Mouse (Mus musculus): ENCODE measurements at regions not wholly inside any gene's neighbourhood (a gene's known extent, or its start where the extent isn't known, plus 50 kb on each side); places are given as distances from the start of the nearest gene placed in this dataset.
A peak's percentile ranks its signal among the peaks of the same experiment; 100 is the strongest.

GRCm38 (mm10) chr1:177621854-177622590 is 107.6 kb upstream of the 1700016C15Rik start:
- Histone ChIP-seq H3K4me3 (no peak overlapping the region), H3K9me3 (replicated peaks) (no peaks in the 10 kb centered on the region), H3K4me2 (no peak overlapping the region), H3K27me3 (no peaks in the 10 kb centered on the region), H3K27ac (no peak overlapping the region), H3K9ac (no peak overlapping the region), H3K36me3 (no peaks in the 10 kb centered on the region), H3K4me1 (replicated peaks) (peaks cover 14% of the 10 kb centered on the region)
- 87% methylated on average over 17 of the region's 17 CpGs for WGBS
- ATAC-seq (replicated peaks; ENCODE audit: insufficient number of reproducible peaks, insufficient read depth, low FRiP score, low read depth), result no peak

- no peaks in the 10 kb centered on the region for H3K27me3 ChIP-seq
- no peaks in the 10 kb centered on the region for H3K9me3 ChIP-seq (replicated peaks)
- H3K36me3 ChIP-seq, result no peaks in the 10 kb centered on the region
- peak; percentile 87 for ATAC-seq (replicated peaks; ENCODE audit: insufficient number of reproducible peaks, insufficient read depth, low FRiP score, low read depth)
- no peak overlapping the region for H3K9ac ChIP-seq
- no peak overlapping the region for H3K4me2 ChIP-seq
- peaks cover 14% of the 10 kb centered on the region for H3K4me1 ChIP-seq (replicated peaks)
- peak overlapping the region; percentile 61 for H3K27ac ChIP-seq
- H3K4me3 ChIP-seq, result no peak overlapping the region
- WGBS, result 18% methylated on average over 6 of the region's 6 CpGs
These were observed 106.3 kb upstream of the 1700016C15Rik start for GRCm38 (mm10) chr1:177623304-177623726.

GRCm38 (mm10) chr1:177623735-177624134 is 105.9 kb upstream of the 1700016C15Rik start:
- no peak for ATAC-seq (replicated peaks; ENCODE audit: insufficient number of reproducible peaks, insufficient read depth, low FRiP score, low read depth)
- H3K9me3 ChIP-seq (replicated peaks), result no peaks in the 10 kb centered on the region
- no peak overlapping the region for H3K4me3 ChIP-seq
- WGBS, result 49% methylated on average over 6 of the region's 6 CpGs
- no peak overlapping the region for H3K4me2 ChIP-seq
- H3K36me3 ChIP-seq, result no peaks in the 10 kb centered on the region
- H3K27ac ChIP-seq, result peak overlapping the region; percentile 61
- peaks cover 14% of the 10 kb centered on the region for H3K4me1 ChIP-seq (replicated peaks)
- H3K9ac ChIP-seq, result no peak overlapping the region
- H3K27me3 ChIP-seq, result no peaks in the 10 kb centered on the region

- Histone ChIP-seq H3K27ac (no peak overlapping the region), H3K9ac (no peak overlapping the region), H3K36me3 (no peaks in the 10 kb centered on the region), H3K4me2 (no peak overlapping the region), H3K4me3 (no peak overlapping the region), H3K4me1 (replicated peaks) (peaks cover 14% of the 10 kb centered on the region), H3K27me3 (no peaks in the 10 kb centered on the region), H3K9me3 (replicated peaks) (no peaks in the 10 kb centered on the region)
- no peak for ATAC-seq (replicated peaks; ENCODE audit: insufficient number of reproducible peaks, insufficient read depth, low FRiP score, low read depth)
- WGBS, result 90% methylated on average over 4 of the region's 4 CpGs
These were observed 101.8 kb upstream of the 1700016C15Rik start for GRCm38 (mm10) chr1:177627814-177628213.

- H3K4me1 ChIP-seq (replicated peaks), result no peaks in the 10 kb centered on the region
- 81% methylated on average over 9 of the region's 9 CpGs for WGBS
- H3K9ac ChIP-seq, result no peak overlapping the region
- no peak overlapping the region for H3K4me2 ChIP-seq
- ATAC-seq (replicated peaks; ENCODE audit: insufficient number of reproducible peaks, insufficient read depth, low FRiP score, low read depth), result no peak
- H3K27me3 ChIP-seq, result no peaks in the 10 kb centered on the region; the same call in 1 of the 2 replicates
- no peaks in the 10 kb centered on the region for H3K9me3 ChIP-seq (replicated peaks)
- H3K36me3 ChIP-seq, result no peaks in the 10 kb centered on the region
- no peak overlapping the region for H3K27ac ChIP-seq
- H3K4me3 ChIP-seq, result no peak overlapping the region
These were observed 95.5 kb upstream of the 1700016C15Rik start for GRCm38 (mm10) chr1:177633966-177634602.

- H3K4me2 ChIP-seq, result no peak overlapping the region
- no peak overlapping the region for H3K9ac ChIP-seq
- H3K27me3 ChIP-seq, result no peaks in the 10 kb centered on the region; the same call in 1 of the 2 replicates
- no peak overlapping the region for H3K4me3 ChIP-seq
- 81% methylated on average over 9 of the region's 9 CpGs for WGBS
- 0 out of 2 replicates have a peak overlapping the region, but pooled peaks have one; percentile 15 for H3K27ac ChIP-seq
- no peaks in the 10 kb centered on the region for H3K36me3 ChIP-seq
- no peak for ATAC-seq (replicated peaks; ENCODE audit: insufficient number of reproducible peaks, insufficient read depth, low FRiP score, low read depth)
- no peaks in the 10 kb centered on the region for H3K4me1 ChIP-seq (replicated peaks)
- no peaks in the 10 kb centered on the region for H3K9me3 ChIP-seq (replicated peaks)
These were observed 92.6 kb upstream of the 1700016C15Rik start for GRCm38 (mm10) chr1:177637061-177637460.

GRCm38 (mm10) chr1:177638381-177638780 is 91.2 kb upstream of the 1700016C15Rik start:
- Histone ChIP-seq H3K27me3 (no peaks in the 10 kb centered on the region; the same call in 1 of the 2 replicates), H3K4me3 (no peak overlapping the region), H3K4me2 (no peak overlapping the region), H3K4me1 (replicated peaks) (no peaks in the 10 kb centered on the region), H3K9me3 (replicated peaks) (no peaks in the 10 kb centered on the region), H3K9ac (no peak overlapping the region), H3K27ac (no peak overlapping the region), H3K36me3 (no peaks in the 10 kb centered on the region)
- ATAC-seq (replicated peaks; ENCODE audit: insufficient number of reproducible peaks, insufficient read depth, low FRiP score, low read depth), result no peak
- WGBS, result 87% methylated on average over 10 of the region's 10 CpGs

GRCm38 (mm10) chr1:177639931-177640846 is 89.4 kb upstream of the 1700016C15Rik start:
- Histone ChIP-seq H3K9ac (no peak overlapping the region), H3K4me2 (no peak overlapping the region), H3K27me3 (no peaks in the 10 kb centered on the region), H3K27ac (no peak overlapping the region), H3K9me3 (replicated peaks) (no peaks in the 10 kb centered on the region), H3K36me3 (no peaks in the 10 kb centered on the region), H3K4me3 (no peak overlapping the region), H3K4me1 (replicated peaks) (no peaks in the 10 kb centered on the region)
- ATAC-seq (replicated peaks; ENCODE audit: insufficient number of reproducible peaks, insufficient read depth, low FRiP score, low read depth), result no peak
- 56% methylated on average over 20 of the region's 20 CpGs for WGBS

- H3K4me1 ChIP-seq (replicated peaks), result no peaks in the 10 kb centered on the region
- no peak overlapping the region for H3K4me2 ChIP-seq
- H3K9me3 ChIP-seq (replicated peaks), result no peaks in the 10 kb centered on the region
- 0 out of 2 replicates have a peak, but pooled peaks have one; percentile 53 for ATAC-seq (replicated peaks; ENCODE audit: insufficient number of reproducible peaks, insufficient read depth, low FRiP score, low read depth)
- H3K4me3 ChIP-seq, result no peak overlapping the region
- no peaks in the 10 kb centered on the region for H3K36me3 ChIP-seq
- no peak overlapping the region for H3K27ac ChIP-seq
- no peak overlapping the region for H3K9ac ChIP-seq
- no peaks in the 10 kb centered on the region for H3K27me3 ChIP-seq
- WGBS, result 54% methylated on average over 10 of the region's 10 CpGs
These were observed 86.7 kb upstream of the 1700016C15Rik start for GRCm38 (mm10) chr1:177642712-177643467.

- H3K9me3 ChIP-seq (replicated peaks), result no peaks in the 10 kb centered on the region
- H3K27ac ChIP-seq, result no peak overlapping the region
- no peaks in the 10 kb centered on the region for H3K27me3 ChIP-seq
- WGBS, result 84% methylated on average over 3 of the region's 3 CpGs
- H3K36me3 ChIP-seq, result no peaks in the 10 kb centered on the region
- H3K4me2 ChIP-seq, result no peak overlapping the region
- no peak overlapping the region for H3K9ac ChIP-seq
- no peak overlapping the region for H3K4me3 ChIP-seq
- no peak for ATAC-seq (replicated peaks; ENCODE audit: insufficient number of reproducible peaks, insufficient read depth, low FRiP score, low read depth)
- H3K4me1 ChIP-seq (replicated peaks), result no peaks in the 10 kb centered on the region
These were observed 86.0 kb upstream of the 1700016C15Rik start for GRCm38 (mm10) chr1:177643662-177644061.

Data from heart, embryonic 15.5 days (tissue).